Mouse (Mus musculus) hindbrain, embryonic 10.5 days (tissue): ENCODE measurements around the gene Trim15. TPM values are rescaled to one million over a fixed set of nuclear protein-coding genes. Genes with fewer than 3 reads are reported as not detected.

Experiments
- DNase-seq: peaks from one replicate; pipeline ENCODE4 v3.0.0-alpha.2; 2017; ENCODE audit warnings: low spot score
- H3K27ac ChIP-seq: fragments of 300-500 bp; sonication (generic); 2 replicates; pipeline ENCODE4 v1.5.1; 2016; ENCODE audit warnings: mild to moderate bottlenecking, moderate library complexity
- H3K27me3 ChIP-seq: fragments of 300-500 bp; sonication (generic); 2 replicates; pipeline ENCODE4 v1.6.1; 2016; ENCODE audit warnings: mild to moderate bottlenecking; ENCODE audit not compliant: poor library complexity, insufficient read depth, severe bottlenecking
- H3K36me3 ChIP-seq: fragments of 300-500 bp; sonication (generic); 2 replicates; pipeline ENCODE4 v1.6.1; 2016; ENCODE audit warnings: mild to moderate bottlenecking, moderate library complexity
- H3K4me1 ChIP-seq: fragments of 300-500 bp; sonication (generic); replicated peaks from 2 replicates; pipeline ENCODE4 v1.6.1; 2016; ENCODE audit warnings: mild to moderate bottlenecking
- H3K4me3 ChIP-seq: fragments of 300-500 bp; sonication (generic); 2 replicates; pipeline ENCODE4 v1.5.1; 2016; ENCODE audit warnings: mild to moderate bottlenecking, moderate library complexity
- H3K9me3 ChIP-seq: fragments of 300-500 bp; sonication (generic); 2 replicates; pipeline ENCODE4 v1.6.1; 2016; ENCODE audit warnings: mild to moderate bottlenecking, moderate library complexity
- WGBS: fragments of 180-500 bp; shearing (Covaris S2); methylation state at CpG from one replicate; pipeline ENCODE4 v1.1.7; 2016; 5-methylcytosine and 5-hydroxymethylcytosine counted together
- polyA plus RNA-seq: library from polyadenylated mRNA; unstranded; fragments of >200 nt; fragmentation: Nextera tagmentation; extraction: Ambion mirVana; gene quantifications from 2 replicates; pipeline ENCODE4 v1.2.1, GENCODE M21; 2016

Gene Trim15
- polyA plus RNA-seq, 1 experiment from 2014 or later, result 0.14 TPM

GRCm38 (mm10) chr17:36856236-36856635 lies 10.8 kb downstream of the Trim15 start:
- 94% methylated on average over 4 of the region's 4 CpGs for WGBS
- Histone ChIP-seq H3K36me3 (peaks cover 86% of the 10 kb centered on the region), H3K9me3 (no peaks in the 10 kb centered on the region), H3K27ac (no peak overlapping the region), H3K4me3 (no peak overlapping the region), H3K4me1 (no peaks in the 10 kb centered on the region), H3K27me3 (no peaks in the 10 kb centered on the region)
- no peak for DNase-seq

DNA sequence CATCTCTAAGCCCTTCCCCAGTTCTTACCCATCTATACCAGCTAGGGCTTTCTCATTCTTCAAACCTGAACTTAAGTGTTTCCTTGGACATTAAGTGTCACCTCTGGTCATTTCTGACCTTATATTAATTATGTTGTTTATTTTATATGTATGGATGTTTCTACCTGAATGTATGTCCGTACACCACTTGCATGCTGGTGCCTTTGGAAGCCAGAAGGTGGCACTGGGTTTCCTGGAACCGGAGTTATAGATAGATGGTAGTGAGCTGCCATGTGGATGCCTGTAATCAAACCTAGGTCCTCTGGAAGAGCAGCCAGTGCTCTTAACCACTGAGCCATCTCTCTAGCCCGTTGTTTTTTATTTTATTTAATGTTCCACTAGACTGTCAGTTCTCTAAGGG lies 11.5 kb downstream of the Trim15 start:
- DNase-seq, result no peak
- H3K36me3 ChIP-seq, result peaks cover 93% of the 10 kb centered on the region
- no peak overlapping the region for H3K27ac ChIP-seq
- whole genome bisulfite sequencing, result 92% methylated on average over 3 of the region's 3 CpGs
- no peaks in the 10 kb centered on the region for H3K27me3 ChIP-seq
- no peaks in the 10 kb centered on the region for H3K4me1 ChIP-seq
- H3K4me3 ChIP-seq, result no peak overlapping the region
- no peaks in the 10 kb centered on the region for H3K9me3 ChIP-seq

DNA sequence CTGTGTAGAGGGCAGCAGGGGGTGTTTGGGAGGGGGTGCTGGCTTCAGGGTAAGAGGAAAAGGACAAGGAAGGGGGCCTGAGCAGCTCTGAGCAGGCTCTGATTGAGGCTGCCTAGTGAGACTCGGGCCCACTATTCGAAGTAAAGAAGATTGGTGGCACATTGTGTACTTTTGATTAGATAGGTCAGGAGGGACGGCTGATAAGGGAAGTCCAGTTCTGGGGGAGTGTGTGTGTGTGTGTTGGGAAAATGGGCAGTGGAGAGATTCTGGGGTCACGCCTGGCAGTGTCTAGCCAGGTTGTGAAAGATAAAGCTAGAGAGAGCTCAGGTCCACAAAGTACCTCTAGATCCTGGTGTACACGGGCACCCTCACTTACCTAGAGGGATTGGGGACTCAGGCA lies 15.4 kb downstream of the Trim15 start:
- 88% methylated on average over 5 of the region's 5 CpGs for WGBS
- Histone ChIP-seq H3K36me3 (peaks cover 62% of the 10 kb centered on the region), H3K27ac (no peak overlapping the region), H3K4me1 (no peaks in the 10 kb centered on the region), H3K9me3 (no peaks in the 10 kb centered on the region), H3K4me3 (no peak overlapping the region), H3K27me3 (no peaks in the 10 kb centered on the region)
- DNase-seq, result no peak

- DNase-seq, result no peak
- WGBS, result 93% methylated on average over 5 of the region's 5 CpGs
- no peak overlapping the region for H3K4me3 ChIP-seq
- H3K9me3 ChIP-seq, result no peaks in the 10 kb centered on the region
- no peaks in the 10 kb centered on the region for H3K4me1 ChIP-seq
- H3K27ac ChIP-seq, result no peak overlapping the region
- H3K27me3 ChIP-seq, result no peaks in the 10 kb centered on the region
- H3K36me3 ChIP-seq, result peaks cover 57% of the 10 kb centered on the region
These were observed 15.8 kb downstream of the Trim15 start for GRCm38 (mm10) chr17:36851200-36851599.

GRCm38 (mm10) chr17:36849992-36850391 lies 17.0 kb downstream of the Trim15 start:
- 96% methylated on average over 2 of the region's 2 CpGs for WGBS
- H3K4me1 ChIP-seq, result no peaks in the 10 kb centered on the region
- DNase-seq, result no peak
- no peaks in the 10 kb centered on the region for H3K9me3 ChIP-seq
- no peak overlapping the region for H3K27ac ChIP-seq
- H3K4me3 ChIP-seq, result no peak overlapping the region
- H3K36me3 ChIP-seq, result peaks cover 46% of the 10 kb centered on the region
- no peaks in the 10 kb centered on the region for H3K27me3 ChIP-seq

DNA sequence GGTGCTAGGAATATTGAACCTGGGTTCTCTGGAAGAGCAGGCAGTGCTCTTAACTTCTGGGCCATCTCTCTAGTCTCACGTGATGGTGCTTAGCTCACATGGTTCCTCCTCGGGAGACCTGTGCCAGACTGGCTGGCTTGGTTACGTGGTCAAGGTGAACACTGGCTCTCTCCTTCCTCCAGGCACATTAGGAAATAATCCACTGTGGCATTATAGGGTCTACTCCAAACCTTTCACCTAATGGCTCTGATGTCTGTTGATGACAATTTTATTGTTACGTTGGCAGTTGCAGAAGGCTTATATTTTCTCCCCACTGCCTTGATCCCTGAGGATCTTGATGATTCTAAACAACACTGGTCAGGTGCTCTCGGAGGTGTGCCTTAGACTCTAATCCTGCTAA lies 18.1 kb downstream of the Trim15 start:
- Histone ChIP-seq H3K36me3 (peaks cover 38% of the 10 kb centered on the region), H3K4me3 (no peak overlapping the region), H3K27ac (no peak overlapping the region), H3K9me3 (no peaks in the 10 kb centered on the region), H3K4me1 (no peaks in the 10 kb centered on the region), H3K27me3 (no peaks in the 10 kb centered on the region)
- DNase-seq, result no peak
- WGBS, result 91% methylated on average over 5 of the region's 5 CpGs

- DNase-seq, result no peak
- peaks cover 8% of the 10 kb centered on the region; the same call in 1 of the 2 replicates for H3K36me3 ChIP-seq
- no peaks in the 10 kb centered on the region for H3K4me1 ChIP-seq
- H3K4me3 ChIP-seq, result no peak overlapping the region
- no peak overlapping the region for H3K27ac ChIP-seq
- no peaks in the 10 kb centered on the region for H3K9me3 ChIP-seq
- no peaks in the 10 kb centered on the region for H3K27me3 ChIP-seq
- 100% methylated on average over 1 of the region's 1 CpGs for WGBS
These were observed 22.3 kb downstream of the Trim15 start for GRCm38 (mm10) chr17:36844725-36845124.

DNA sequence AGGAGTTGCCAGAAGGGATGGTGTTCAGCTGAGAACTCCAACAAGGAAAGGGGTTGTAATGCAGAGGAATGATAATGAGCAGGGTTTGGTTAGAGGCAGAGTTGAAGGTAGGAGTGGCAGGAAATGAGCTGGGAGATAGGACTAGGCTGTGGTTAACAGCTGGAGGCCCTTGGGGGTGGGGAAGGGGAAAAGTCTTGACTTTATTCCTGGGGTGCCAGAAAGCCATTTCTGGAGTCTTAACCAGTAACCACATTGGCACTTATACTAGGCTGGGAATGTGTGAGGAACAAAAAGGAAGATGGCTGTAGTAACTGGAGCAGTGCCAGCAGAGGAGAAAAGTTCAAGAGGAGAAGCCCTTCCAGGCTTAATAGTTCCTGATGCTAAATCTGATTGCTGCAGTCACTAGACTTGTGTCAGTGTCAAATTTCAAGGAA lies 22.7 kb downstream of the Trim15 start:
- H3K4me1 ChIP-seq, result no peaks in the 10 kb centered on the region
- no peak overlapping the region for H3K4me3 ChIP-seq
- no peak overlapping the region for H3K27ac ChIP-seq
- H3K9me3 ChIP-seq, result no peaks in the 10 kb centered on the region
- H3K36me3 ChIP-seq, result peaks cover 8% of the 10 kb centered on the region; the same call in 1 of the 2 replicates
- no peak for DNase-seq
- no peaks in the 10 kb centered on the region for H3K27me3 ChIP-seq

GRCm38 (mm10) chr17:36843696-36844095 lies 23.3 kb downstream of the Trim15 start:
- H3K9me3 ChIP-seq, result no peaks in the 10 kb centered on the region
- H3K27me3 ChIP-seq, result no peaks in the 10 kb centered on the region
- no peak overlapping the region for H3K4me3 ChIP-seq
- WGBS, result 86% methylated on average over 7 of the region's 7 CpGs
- H3K36me3 ChIP-seq, result peaks cover 8% of the 10 kb centered on the region; the same call in 1 of the 2 replicates
- H3K4me1 ChIP-seq, result no peaks in the 10 kb centered on the region
- DNase-seq, result no peak
- H3K27ac ChIP-seq, result no peak overlapping the region

GRCm38 (mm10) chr17:36840961-36841445 lies 26.0 kb downstream of the Trim15 start:
- peaks cover 13% of the 10 kb centered on the region for H3K4me1 ChIP-seq
- H3K4me3 ChIP-seq, result no peak overlapping the region
- H3K9me3 ChIP-seq, result no peaks in the 10 kb centered on the region
- no peak overlapping the region for H3K27ac ChIP-seq
- DNase-seq, result no peak
- H3K27me3 ChIP-seq, result no peaks in the 10 kb centered on the region
- peaks cover 8% of the 10 kb centered on the region; the same call in 1 of the 2 replicates for H3K36me3 ChIP-seq

DNA sequence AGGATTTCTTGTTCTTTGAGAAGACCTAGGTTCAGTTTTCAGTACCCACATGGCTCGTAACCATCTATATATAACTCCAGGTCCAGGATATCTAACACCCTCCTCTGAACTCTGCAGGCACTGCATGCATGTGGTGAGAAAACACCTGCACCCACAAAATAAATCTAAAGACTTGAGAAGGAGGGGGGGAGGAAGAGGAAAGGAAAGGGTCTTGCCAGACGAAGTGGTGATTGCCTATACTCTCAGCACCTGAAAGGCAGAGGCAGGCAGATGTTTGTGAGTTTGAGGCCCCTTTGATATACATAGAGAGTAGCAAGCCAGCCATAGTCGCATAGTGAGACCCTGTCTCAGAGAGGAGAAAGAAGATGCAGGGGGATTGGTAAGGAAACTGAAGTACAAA lies 27.1 kb downstream of the Trim15 start:
- H3K9me3 ChIP-seq, result no peaks in the 10 kb centered on the region
- WGBS, result 79% methylated on average over 3 of the region's 3 CpGs
- H3K36me3 ChIP-seq, result peaks cover 8% of the 10 kb centered on the region; the same call in 1 of the 2 replicates
- no peak overlapping the region for H3K4me3 ChIP-seq
- no peak overlapping the region for H3K27ac ChIP-seq
- H3K4me1 ChIP-seq, result peaks cover 15% of the 10 kb centered on the region
- H3K27me3 ChIP-seq, result no peaks in the 10 kb centered on the region
- no peak for DNase-seq

DNA sequence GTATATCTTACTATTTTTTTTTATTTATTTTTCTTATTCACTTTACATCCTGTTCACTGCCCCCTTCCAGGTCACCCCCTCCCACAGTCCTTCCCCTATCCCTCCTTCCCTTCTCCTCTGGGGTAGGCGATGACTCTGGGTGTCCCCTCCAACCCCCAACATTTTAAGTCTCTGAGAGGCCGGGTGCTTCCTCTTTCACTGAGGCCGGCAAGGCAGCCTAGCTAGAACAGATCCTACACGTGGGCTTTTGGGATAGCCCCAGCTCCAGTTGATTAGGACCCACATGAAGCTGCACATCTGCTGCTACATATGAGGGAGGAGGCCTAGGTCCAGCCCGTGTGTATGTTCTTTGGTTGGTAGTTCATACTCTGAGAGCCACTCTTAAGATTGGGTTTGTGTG lies 28.0 kb downstream of the Trim15 start:
- no peaks in the 10 kb centered on the region for H3K27me3 ChIP-seq
- WGBS, result 89% methylated on average over 5 of the region's 5 CpGs
- no peak for DNase-seq
- peaks cover 8% of the 10 kb centered on the region; the same call in 1 of the 2 replicates for H3K36me3 ChIP-seq
- no peak overlapping the region for H3K4me3 ChIP-seq
- no peaks in the 10 kb centered on the region for H3K9me3 ChIP-seq
- peaks cover 15% of the 10 kb centered on the region for H3K4me1 ChIP-seq
- no peak overlapping the region for H3K27ac ChIP-seq

DNA sequence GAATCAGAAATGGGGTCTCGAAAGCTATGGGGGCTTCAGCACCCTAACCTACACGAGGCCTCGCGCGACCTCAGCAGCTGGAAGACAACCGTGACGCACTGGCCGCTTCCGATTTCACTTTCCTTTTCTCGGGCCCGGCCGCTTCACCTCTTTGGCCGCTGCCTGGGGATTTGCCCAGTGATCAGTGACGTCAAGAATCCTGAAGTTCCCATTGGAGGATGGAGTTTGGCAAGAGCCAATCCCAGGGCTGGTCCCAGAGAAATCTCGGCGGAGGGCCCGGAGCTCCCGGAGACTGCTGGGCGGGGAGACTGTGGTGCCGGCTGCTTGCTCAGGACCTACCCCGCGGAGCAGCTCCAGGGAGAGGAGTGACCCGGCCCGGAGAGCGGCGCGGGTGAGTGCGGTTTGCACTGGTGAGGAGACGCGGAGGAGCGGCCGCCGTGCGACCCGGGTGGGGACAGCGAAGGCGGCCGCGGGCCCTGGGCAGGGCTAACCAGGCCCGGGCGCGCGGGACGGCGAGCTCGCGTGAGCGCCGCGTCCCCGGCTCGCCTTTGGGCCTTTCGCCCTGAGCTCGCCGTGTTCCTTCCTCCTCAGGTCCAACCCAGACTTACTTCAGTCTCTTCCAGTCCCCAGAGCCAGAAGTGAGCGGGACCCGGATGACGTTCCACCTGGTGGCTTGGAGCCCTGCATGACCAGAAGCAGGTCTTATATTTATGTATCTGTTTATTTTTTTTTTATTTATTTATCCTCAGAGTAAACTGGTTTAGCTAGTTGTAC lies 29.9 kb downstream of the Trim15 start, which contains the start of gene Trim26:
Trim26 (plus strand) TSS at position 261 of the 774 bp plus-strand sequence.
- under 1% methylated on average over 58 of the region's 58 CpGs for WGBS
- DNase-seq, result peak; percentile 96
- no peaks in the 10 kb centered on the region for H3K27me3 ChIP-seq
- peaks cover 15% of the 10 kb centered on the region for H3K4me1 ChIP-seq
- H3K4me3 ChIP-seq, result peak within 1 kb of the TSS; percentile 77
- no peaks in the 10 kb centered on the region for H3K9me3 ChIP-seq
- H3K27ac ChIP-seq, result peak within 1 kb of the TSS; percentile 95
- peaks cover 5% of the 10 kb centered on the region; the same call in 1 of the 2 replicates for H3K36me3 ChIP-seq
